Mouse (Mus musculus) forebrain, embryonic 15.5 days (tissue): ENCODE results near the gene Slc2a4. TPM values are rescaled to one million over a fixed set of nuclear protein-coding genes. Genes with fewer than 3 reads are reported as not detected.
"Not testable (repeated sequence)": the region's sequence is repeated elsewhere in the genome, so short reads cannot be mapped to it uniquely, and the experiment has no call there.

Experiments used
- ATAC-seq: fragments of 200-750 bp; cut with Nextera tagmentation; replicated peaks from 2 replicates; pipeline ENCODE4 v1.8.0; 2017; ENCODE audit warnings: mild to moderate bottlenecking, moderate TSS enrichment, moderate library complexity
- H3K27ac ChIP-seq: fragments of 300-500 bp; sonication (generic); replicated peaks from 2 replicates; pipeline ENCODE4 v1.5.1; 2015; ENCODE audit warnings: mild to moderate bottlenecking, inconsistent platforms
- H3K27me3 ChIP-seq: fragments of 300-500 bp; sonication (generic); 2 replicates; pipeline ENCODE4 v1.6.1; 2015; ENCODE audit warnings: inconsistent platforms
- H3K36me3 ChIP-seq: fragments of 300-500 bp; sonication (generic); 2 replicates; pipeline ENCODE4 v1.6.1; 2015; ENCODE audit warnings: mild to moderate bottlenecking, inconsistent platforms
- H3K4me1 ChIP-seq: fragments of 300-500 bp; sonication (generic); 2 replicates; pipeline ENCODE4 v1.6.1; 2015; ENCODE audit warnings: inconsistent platforms
- H3K4me2 ChIP-seq: fragments of 300-500 bp; sonication (generic); replicated peaks from 2 replicates; pipeline ENCODE4 v1.6.1; 2015; ENCODE audit warnings: mild to moderate bottlenecking, inconsistent platforms
- H3K4me3 ChIP-seq: fragments of 300-500 bp; sonication (generic); 2 replicates; pipeline ENCODE4 v1.5.1; 2015; ENCODE audit warnings: mild to moderate bottlenecking, inconsistent platforms
- H3K9ac ChIP-seq: fragments of 300-500 bp; sonication (generic); replicated peaks from 2 replicates; pipeline ENCODE4 v1.6.1; 2015; ENCODE audit warnings: mild to moderate bottlenecking, inconsistent platforms
- H3K9me3 ChIP-seq: fragments of 300-500 bp; sonication (generic); 2 replicates; pipeline ENCODE4 v1.6.1; 2016; ENCODE audit warnings: inconsistent platforms
- WGBS: fragments of 180-500 bp; shearing (Covaris S2); methylation state at CpG from one replicate; pipeline ENCODE4 v1.1.7; 2015; ENCODE audit warnings: mixed read lengths; 5-methylcytosine and 5-hydroxymethylcytosine counted together
- polyA plus RNA-seq: library from polyadenylated mRNA; unstranded; fragments of >200 nt; fragmentation: Nextera tagmentation; extraction: Ambion mirVana; gene quantifications from 2 replicates; pipeline ENCODE4 v1.2.1, GENCODE M21; 2015

The Slc2a4 gene
- polyA plus RNA-seq, 1 experiment from 2014 or later = 7.5 TPM

- H3K4me1 ChIP-seq = peaks cover 14% of the 10 kb centered on the region
- 37% methylated on average over 17 of the region's 17 CpGs for WGBS
- H3K9me3 ChIP-seq = no peaks in the 10 kb centered on the region
- no peak overlapping the region for H3K27ac ChIP-seq
- peaks cover 34% of the 10 kb centered on the region for H3K36me3 ChIP-seq
- peak overlapping the region; percentile 36 for H3K4me2 ChIP-seq
- H3K27me3 ChIP-seq = peaks cover 57% of the 10 kb centered on the region
- H3K4me3 ChIP-seq = peak overlapping the region; percentile 26
- ATAC-seq = no peak
- H3K9ac ChIP-seq = peak overlapping the region; percentile 5; the same call in 1 of the 2 replicates
Measured at GRCm38 (mm10) chr11:69966860-69967517, 19.0 kb upstream of the Slc2a4 start.

GRCm38 (mm10) chr11:69966006-69966859 lies 18.2 kb upstream of the Slc2a4 start:
- ATAC-seq = no peak
- H3K9me3 ChIP-seq = no peaks in the 10 kb centered on the region
- peak overlapping the region; percentile 36 for H3K4me2 ChIP-seq
- under 1% methylated on average over 59 of the region's 59 CpGs for WGBS
- H3K9ac ChIP-seq = peak overlapping the region; percentile 5; the same call in 1 of the 2 replicates
- H3K27ac ChIP-seq = no peak overlapping the region
- peak overlapping the region; percentile 26 for H3K4me3 ChIP-seq
- peaks cover 28% of the 10 kb centered on the region for H3K36me3 ChIP-seq
- peaks cover 57% of the 10 kb centered on the region for H3K27me3 ChIP-seq
- H3K4me1 ChIP-seq = peaks cover 14% of the 10 kb centered on the region

GRCm38 (mm10) chr11:69965271-69966005 lies 17.4 kb upstream of the Slc2a4 start:
- WGBS = 1% methylated on average over 49 of the region's 49 CpGs
- H3K4me2 ChIP-seq = no peak overlapping the region

GRCm38 (mm10) chr11:69964650-69965270 lies 16.8 kb upstream of the Slc2a4 start, which contains the start of gene Cldn7:
Gene Cldn7, plus strand, starts transcription at chr11:69964779.
- Histone ChIP-seq H3K9ac (no peak within 1 kb of the TSS; the same call in 1 of the 2 replicates), H3K4me2 (no peak within 1 kb of the TSS), H3K27ac (no peak within 1 kb of the TSS), H3K9me3 (no peaks in the 10 kb centered on the region), H3K4me1 (peaks cover 14% of the 10 kb centered on the region), H3K27me3 (peaks cover 57% of the 10 kb centered on the region), H3K4me3 (0 out of 2 replicates have a peak within 1 kb of the TSS, but pooled peaks have one; percentile 13), H3K36me3 (peaks cover 18% of the 10 kb centered on the region)
- ATAC-seq = no peak
- WGBS = 10% methylated on average over 24 of the region's 24 CpGs

More at GRCm38 (mm10) chr11:69965271-69966005, 17.4 kb upstream of the Slc2a4 start:
- H3K27me3 ChIP-seq = peaks cover 57% of the 10 kb centered on the region
- H3K27ac ChIP-seq = no peak overlapping the region
- peaks cover 25% of the 10 kb centered on the region for H3K36me3 ChIP-seq
- ATAC-seq = no peak
- H3K9ac ChIP-seq = no peak overlapping the region; the same call in 1 of the 2 replicates
- H3K4me3 ChIP-seq = 0 out of 2 replicates have a peak overlapping the region, but pooled peaks have one; percentile 26
- H3K9me3 ChIP-seq = no peaks in the 10 kb centered on the region
- H3K4me1 ChIP-seq = peaks cover 14% of the 10 kb centered on the region

- no peak overlapping the region for H3K4me2 ChIP-seq
- peaks cover 14% of the 10 kb centered on the region for H3K4me1 ChIP-seq
- H3K9ac ChIP-seq = no peak overlapping the region
- peaks cover 47% of the 10 kb centered on the region for H3K27me3 ChIP-seq
- WGBS = 52% methylated on average over 5 of the region's 5 CpGs
- H3K36me3 ChIP-seq = no peaks in the 10 kb centered on the region
- no peaks in the 10 kb centered on the region for H3K9me3 ChIP-seq
- ATAC-seq = no peak
- H3K4me3 ChIP-seq = no peak overlapping the region
- H3K27ac ChIP-seq = no peak overlapping the region
Measured at GRCm38 (mm10) chr11:69961841-69962240, 13.9 kb upstream of the Slc2a4 start.

- Histone ChIP-seq H3K36me3 (no peaks in the 10 kb centered on the region), H3K4me2 (no peak overlapping the region), H3K9me3 (no peaks in the 10 kb centered on the region), H3K27me3 (peaks cover 35% of the 10 kb centered on the region), H3K9ac (no peak overlapping the region), H3K4me1 (peaks cover 4% of the 10 kb centered on the region; the same call in 1 of the 2 replicates), H3K27ac (no peak overlapping the region), H3K4me3 (no peak overlapping the region)
- 30% methylated on average over 5 of the region's 5 CpGs for WGBS
- no peak for ATAC-seq
Measured at GRCm38 (mm10) chr11:69960616-69961015, 12.6 kb upstream of the Slc2a4 start.

GRCm38 (mm10) chr11:69956218-69956617 lies 8.2 kb upstream of the Slc2a4 start:
- Histone ChIP-seq H3K9me3 (no peaks in the 10 kb centered on the region), H3K27me3 (no peaks in the 10 kb centered on the region; the same call in 1 of the 2 replicates), H3K27ac (no peak overlapping the region), H3K4me1 (no peaks in the 10 kb centered on the region), H3K4me3 (no peak overlapping the region), H3K4me2 (no peak overlapping the region), H3K9ac (no peak overlapping the region), H3K36me3 (no peaks in the 10 kb centered on the region)
- 65% methylated on average over 1 of the region's 1 CpGs for WGBS
- ATAC-seq = no peak

GRCm38 (mm10) chr11:69955618-69956017 lies 7.6 kb upstream of the Slc2a4 start:
- H3K9ac ChIP-seq, H3K36me3 ChIP-seq, H3K9me3 ChIP-seq, H3K4me2 ChIP-seq, ATAC-seq, H3K27me3 ChIP-seq, H3K4me3 ChIP-seq, H3K4me1 ChIP-seq, H3K27ac ChIP-seq: not testable (repeated sequence)
- WGBS = 79% methylated on average over 4 of the region's 4 CpGs

GRCm38 (mm10) chr11:69953267-69953915 lies 5.4 kb upstream of the Slc2a4 start:
- no peak overlapping the region for H3K27ac ChIP-seq
- 66% methylated on average over 11 of the region's 11 CpGs for WGBS
- H3K4me1 ChIP-seq = peaks cover 4% of the 10 kb centered on the region
- ATAC-seq = no peak
- H3K9ac ChIP-seq = no peak overlapping the region
- H3K36me3 ChIP-seq = no peaks in the 10 kb centered on the region
- no peaks in the 10 kb centered on the region for H3K27me3 ChIP-seq
- H3K9me3 ChIP-seq = no peaks in the 10 kb centered on the region
- H3K4me3 ChIP-seq = no peak overlapping the region
- H3K4me2 ChIP-seq = no peak overlapping the region

GRCm38 (mm10) chr11:69952274-69952673 lies 4.3 kb upstream of the Slc2a4 start:
- H3K9me3 ChIP-seq = no peaks in the 10 kb centered on the region
- H3K4me2 ChIP-seq = no peak overlapping the region
- H3K27me3 ChIP-seq = no peaks in the 10 kb centered on the region
- no peaks in the 10 kb centered on the region for H3K36me3 ChIP-seq
- no peak overlapping the region for H3K27ac ChIP-seq
- no peak for ATAC-seq
- WGBS = 47% methylated on average over 1 of the region's 1 CpGs
- no peak overlapping the region for H3K4me3 ChIP-seq
- peaks cover 15% of the 10 kb centered on the region for H3K4me1 ChIP-seq
- H3K9ac ChIP-seq = no peak overlapping the region

GRCm38 (mm10) chr11:69950807-69951459 lies 2.9 kb upstream of the Slc2a4 start:
- H3K36me3 ChIP-seq = no peaks in the 10 kb centered on the region
- H3K9me3 ChIP-seq = no peaks in the 10 kb centered on the region
- no peak overlapping the region for H3K4me2 ChIP-seq
- H3K27ac ChIP-seq = no peak overlapping the region
- H3K4me3 ChIP-seq = no peak overlapping the region
- H3K27me3 ChIP-seq = no peaks in the 10 kb centered on the region
- H3K4me1 ChIP-seq = peaks cover 18% of the 10 kb centered on the region
- WGBS = 38% methylated on average over 4 of the region's 4 CpGs
- ATAC-seq = no peak
- H3K9ac ChIP-seq = no peak overlapping the region
